Mouse (Mus musculus) small intestine, adult 2 months (tissue): ENCODE measurements around the gene Bub1. TPM values are rescaled to one million over a fixed set of nuclear protein-coding genes. Genes with fewer than 3 reads are reported as not detected.

Experiments used
- H3K27ac ChIP-seq: fragments of 200-500 bp; 2 replicates; pipeline ENCODE4 v1.5.1; 2012; ENCODE audit warnings: low read depth, low read length, control low read depth, inconsistent platforms; ENCODE audit not compliant: insufficient read depth
- H3K27me3 ChIP-seq: fragments of 200-500 bp; 2 replicates; pipeline ENCODE4 v1.6.1; 2012; ENCODE audit warnings: mild to moderate bottlenecking, moderate library complexity, low read length, inconsistent platforms; ENCODE audit not compliant: control insufficient read depth, insufficient read depth
- H3K36me3 ChIP-seq: fragments of 200-500 bp; 2 replicates; pipeline ENCODE4 v1.6.1; 2012; ENCODE audit warnings: mild to moderate bottlenecking, low read length, control low read depth, inconsistent platforms; ENCODE audit not compliant: control insufficient read depth, insufficient read depth
- H3K4me1 ChIP-seq: fragments of 200-500 bp; 2 replicates; pipeline ENCODE4 v1.6.1; 2012; ENCODE audit warnings: low read length, inconsistent platforms, mixed read lengths; ENCODE audit not compliant: control insufficient read depth, insufficient read depth, insufficient read length
- H3K4me3 ChIP-seq: fragments of 200-500 bp; 2 replicates; pipeline ENCODE4 v1.5.1; 2012; ENCODE audit warnings: low read depth, mild to moderate bottlenecking, control low read depth, inconsistent platforms, low read length, moderate library complexity
- CTCF ChIP-seq: fragments of 200-500 bp; IDR thresholded peaks from 2 replicates; pipeline ENCODE4 v1.5.1; 2012; ENCODE audit warnings: low read depth, mild to moderate bottlenecking, control low read depth, inconsistent platforms, low read length, moderate library complexity, mixed read lengths; ENCODE audit not compliant: insufficient replicate concordance, insufficient read length; ENCODE audit errors: extremely low read depth
- POLR2A ChIP-seq: fragments of 200-500 bp; IDR thresholded peaks from 2 replicates; pipeline ENCODE4 v1.6.1; 2012; ENCODE audit warnings: low read depth, mild to moderate bottlenecking, control low read depth, inconsistent platforms, low read length, moderate library complexity
- WGBS: fragments of 180-500 bp; shearing (Covaris S2); methylation state at CpG from one replicate; pipeline ENCODE4 v1.1.7; 2018; 5-methylcytosine and 5-hydroxymethylcytosine counted together
- polyA plus RNA-seq: library from polyadenylated mRNA; depleted of rRNA; stranded (reverse); fragments of >200 nt; gene quantifications from 2 replicates; pipeline ENCODE4 v1.2.3, GENCODE M21; 2012

The Bub1 gene
- polyA plus RNA-seq, 1 experiment: 0.38 TPM

DNA sequence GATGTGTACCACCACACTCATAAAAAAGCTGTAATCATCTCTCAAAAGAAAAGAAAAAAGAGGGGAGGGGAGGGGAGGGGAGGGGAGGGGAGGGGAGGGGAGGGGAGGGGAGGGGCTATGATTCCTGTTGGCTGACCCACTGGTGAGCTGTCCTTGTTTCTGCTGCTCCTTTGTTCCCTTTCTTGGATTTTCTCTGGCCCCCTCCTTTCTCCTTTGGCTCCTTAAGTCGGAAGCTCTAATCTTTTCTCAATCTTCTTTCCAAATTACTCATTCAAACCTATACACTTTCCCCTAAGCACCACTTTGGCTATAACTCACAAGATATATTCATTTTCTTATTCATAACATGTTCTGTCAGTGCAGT, 57.1 kb downstream of the Bub1 start:
- Histone ChIP-seq H3K27ac (no peak overlapping the region), H3K27me3 (no peaks in the 10 kb centered on the region), H3K4me1 (no peaks in the 10 kb centered on the region), H3K36me3 (no peaks in the 10 kb centered on the region), H3K4me3 (no peak overlapping the region)
- no peak for TF ChIP-seq POLR2A
- no peak for TF ChIP-seq CTCF
- WGBS: 79% methylated on average over 1 of the region's 1 CpGs

DNA sequence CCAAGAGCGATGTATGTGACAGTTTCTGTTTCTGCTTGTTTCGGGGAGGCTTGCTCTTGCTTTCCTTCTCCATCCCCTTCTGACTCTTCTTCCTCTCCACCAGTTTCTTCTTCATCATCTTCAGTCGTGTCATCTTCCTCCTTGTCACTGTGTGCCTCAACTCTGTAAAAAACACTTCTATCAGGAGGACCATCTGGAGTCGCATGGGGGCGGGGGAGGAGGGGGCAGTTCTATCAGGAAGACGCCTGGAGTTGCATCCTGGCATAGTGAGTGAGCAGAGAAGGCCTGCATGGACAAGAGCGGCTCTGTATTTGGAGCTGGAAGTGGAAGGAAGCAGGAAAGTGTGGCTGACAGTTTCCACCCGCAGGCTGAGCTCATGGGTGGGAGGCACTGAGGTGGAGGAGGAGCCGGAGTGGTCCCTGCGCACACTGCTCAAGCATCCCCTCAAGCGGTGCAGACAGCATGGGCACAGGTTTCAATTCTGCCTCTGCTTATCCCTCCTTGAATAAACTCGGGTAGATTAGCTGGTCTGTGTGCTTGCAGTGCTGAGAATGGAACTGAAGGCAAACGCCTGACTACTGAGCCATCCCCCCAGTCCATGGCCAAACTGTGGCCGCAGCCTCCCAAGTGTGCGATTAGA, 57.6 kb downstream of the Bub1 start:
- Histone ChIP-seq H3K27ac (no peak overlapping the region), H3K4me1 (no peaks in the 10 kb centered on the region), H3K27me3 (no peaks in the 10 kb centered on the region), H3K4me3 (no peak overlapping the region), H3K36me3 (no peaks in the 10 kb centered on the region)
- TF ChIP-seq CTCF (no peak), POLR2A (no peak)
- 78% methylated on average over 15 of the region's 15 CpGs for WGBS

DNA sequence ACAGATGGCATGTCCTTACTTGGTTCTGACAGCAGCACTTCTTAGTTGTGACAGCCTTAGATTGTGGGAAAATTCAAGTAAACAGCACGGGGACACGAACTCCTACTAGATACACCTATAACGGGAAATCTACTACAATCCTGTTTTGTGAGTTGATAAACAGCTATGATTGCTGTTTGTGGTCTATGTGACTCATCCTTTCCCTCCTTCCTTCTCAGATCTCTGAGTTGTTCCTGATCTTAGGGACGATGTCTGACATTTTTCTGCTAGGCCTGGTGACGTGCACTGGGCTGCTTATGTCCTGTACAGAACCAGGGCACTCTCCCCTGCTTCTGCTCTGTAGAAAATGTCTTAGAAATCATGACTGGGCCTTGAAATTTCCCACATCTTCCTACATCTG, 70.1 kb downstream of the Bub1 start:
- no peaks in the 10 kb centered on the region for H3K27me3 ChIP-seq
- WGBS: 86% methylated on average over 5 of the region's 5 CpGs
- no peak overlapping the region for H3K27ac ChIP-seq
- H3K4me3 ChIP-seq: no peak overlapping the region
- H3K4me1 ChIP-seq: peaks cover 4% of the 10 kb centered on the region
- 0 out of 2 replicates have a peak, but pooled peaks cover 2% of the 10 kb centered on the region for H3K36me3 ChIP-seq
- TF ChIP-seq CTCF (no peak), POLR2A (no peak)

DNA sequence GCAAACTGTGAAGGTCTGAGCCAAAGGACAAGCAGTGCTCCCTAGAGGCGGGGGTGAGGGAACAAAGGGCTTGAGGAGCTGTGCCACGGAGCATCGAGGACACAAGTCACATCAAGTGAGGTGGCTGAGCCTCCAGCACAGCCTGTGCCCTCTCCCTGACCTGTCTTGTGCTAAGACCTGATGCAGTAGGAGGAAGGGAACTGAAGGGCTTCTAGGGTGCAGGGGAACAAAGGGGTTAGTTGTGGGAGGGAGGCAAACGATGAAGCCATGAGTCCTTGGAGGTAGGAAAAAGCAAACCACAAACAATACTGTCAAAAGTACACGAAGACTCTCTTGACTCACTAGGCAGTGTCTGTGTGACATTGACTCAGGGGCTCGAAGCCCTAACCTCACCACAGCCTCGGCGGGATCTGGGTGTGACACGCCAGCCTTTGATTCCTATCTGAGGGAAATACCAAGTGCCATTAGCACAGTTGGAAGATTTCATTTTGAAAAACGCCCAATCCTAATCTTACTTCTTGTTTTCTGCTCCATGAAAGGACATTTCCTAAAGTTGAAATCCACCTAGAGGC, 71.2 kb downstream of the Bub1 start:
- Histone ChIP-seq H3K4me1 (peaks cover 4% of the 10 kb centered on the region), H3K4me3 (no peak overlapping the region), H3K36me3 (0 out of 2 replicates have a peak, but pooled peaks cover 2% of the 10 kb centered on the region), H3K27me3 (no peaks in the 10 kb centered on the region), H3K27ac (no peak overlapping the region)
- TF ChIP-seq POLR2A: no peak
- TF ChIP-seq CTCF: no peak
- 71% methylated on average over 10 of the region's 10 CpGs for WGBS

DNA sequence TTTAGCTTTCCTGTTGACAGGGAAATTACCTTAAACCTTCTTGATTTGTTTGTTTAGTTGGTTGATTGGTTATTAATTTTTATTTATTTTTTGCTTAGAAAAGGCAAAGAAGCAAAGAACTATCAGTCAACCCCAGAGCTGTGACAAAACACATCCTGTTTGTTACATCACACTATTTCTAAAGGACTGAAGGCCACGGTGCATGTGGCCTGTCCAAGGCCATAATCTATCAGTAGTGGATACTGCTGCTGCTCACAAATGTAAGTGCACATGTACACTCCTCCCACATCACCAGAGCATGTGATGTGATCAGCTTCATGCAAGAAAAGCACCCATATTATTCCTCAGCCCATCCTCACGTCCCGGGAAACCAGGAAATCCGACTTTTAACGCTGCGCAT, 71.7 kb downstream of the Bub1 start:
- peaks cover 4% of the 10 kb centered on the region for H3K4me1 ChIP-seq

DNA sequence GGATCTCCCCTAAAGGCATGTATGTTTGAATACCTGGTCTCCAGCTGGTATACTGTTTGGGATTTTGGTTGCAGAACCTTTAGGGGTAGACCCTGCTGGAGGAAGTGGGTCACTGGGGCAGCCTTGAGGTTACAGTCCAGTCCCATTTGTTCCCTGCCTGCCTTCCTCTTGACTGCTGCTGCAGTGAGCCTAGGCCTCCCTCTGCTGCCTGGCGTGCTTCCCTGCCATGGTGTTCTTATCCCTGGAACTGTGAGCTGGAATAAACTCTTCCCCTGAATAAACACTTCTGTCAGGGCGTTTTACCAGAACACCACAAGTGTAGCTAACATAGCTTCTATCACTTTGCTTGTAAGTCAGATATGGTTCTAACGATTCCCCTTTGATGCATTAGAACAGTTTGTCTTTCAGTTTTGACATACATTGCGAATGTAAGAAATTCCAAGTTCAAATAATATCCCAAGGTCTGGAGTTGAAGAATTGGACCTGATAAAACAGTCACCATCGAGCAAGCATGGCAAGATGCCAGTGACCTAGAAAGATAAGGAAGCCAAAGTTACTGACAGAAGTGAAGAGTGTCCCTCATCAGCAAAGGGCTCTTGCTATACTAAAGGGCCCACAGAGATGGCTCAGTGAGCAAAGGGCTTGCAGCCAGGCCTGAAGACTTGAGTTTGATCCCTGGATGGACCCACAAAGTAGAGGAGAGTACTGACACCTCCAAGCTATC, 72.3 kb downstream of the Bub1 start:
- Histone ChIP-seq H3K27ac (no peak overlapping the region), H3K4me1 (peaks cover 4% of the 10 kb centered on the region), H3K4me3 (no peak overlapping the region), H3K36me3 (0 out of 2 replicates have a peak, but pooled peaks cover 2% of the 10 kb centered on the region), H3K27me3 (no peaks in the 10 kb centered on the region)
- WGBS: 45% methylated on average over 5 of the region's 5 CpGs
- TF ChIP-seq CTCF (no peak), POLR2A (no peak)

More for the DNA sequence above, 71.7 kb downstream of the Bub1 start:
- 0 out of 2 replicates have a peak, but pooled peaks cover 2% of the 10 kb centered on the region for H3K36me3 ChIP-seq
- H3K27me3 ChIP-seq: no peaks in the 10 kb centered on the region
- no peak for TF ChIP-seq POLR2A
- TF ChIP-seq CTCF: no peak
- 85% methylated on average over 6 of the region's 6 CpGs for WGBS
- no peak overlapping the region for H3K4me3 ChIP-seq
- no peak overlapping the region for H3K27ac ChIP-seq

DNA sequence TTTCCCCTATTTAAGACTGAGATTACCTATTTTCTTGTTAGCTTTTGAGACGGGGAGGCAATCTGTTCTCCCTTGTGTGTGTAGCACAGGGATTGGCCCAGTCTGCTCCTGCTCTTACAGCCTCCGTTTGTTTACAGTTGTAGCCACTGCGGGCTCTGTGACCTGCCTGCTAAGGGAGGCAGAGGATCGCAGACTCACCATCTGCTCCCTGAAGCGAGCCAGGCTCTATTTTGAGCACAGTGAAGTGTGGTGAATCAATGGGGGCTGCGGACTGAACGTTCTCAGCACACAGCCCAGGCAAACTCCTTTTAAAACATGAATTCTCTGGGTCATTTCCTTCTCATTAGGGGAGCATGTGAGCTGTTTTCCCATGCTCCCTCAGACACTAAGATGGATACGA, 74.5 kb downstream of the Bub1 start:
- Histone ChIP-seq H3K4me3 (no peak overlapping the region), H3K27me3 (no peaks in the 10 kb centered on the region), H3K36me3 (no peaks in the 10 kb centered on the region), H3K4me1 (peaks cover 4% of the 10 kb centered on the region), H3K27ac (no peak overlapping the region)
- TF ChIP-seq CTCF (no peak), POLR2A (no peak)
- WGBS: 69% methylated on average over 8 of the region's 8 CpGs
